Mouse (Mus musculus): Measurements from ENCODE around the gene Prkn.

The Prkn gene

DNA sequence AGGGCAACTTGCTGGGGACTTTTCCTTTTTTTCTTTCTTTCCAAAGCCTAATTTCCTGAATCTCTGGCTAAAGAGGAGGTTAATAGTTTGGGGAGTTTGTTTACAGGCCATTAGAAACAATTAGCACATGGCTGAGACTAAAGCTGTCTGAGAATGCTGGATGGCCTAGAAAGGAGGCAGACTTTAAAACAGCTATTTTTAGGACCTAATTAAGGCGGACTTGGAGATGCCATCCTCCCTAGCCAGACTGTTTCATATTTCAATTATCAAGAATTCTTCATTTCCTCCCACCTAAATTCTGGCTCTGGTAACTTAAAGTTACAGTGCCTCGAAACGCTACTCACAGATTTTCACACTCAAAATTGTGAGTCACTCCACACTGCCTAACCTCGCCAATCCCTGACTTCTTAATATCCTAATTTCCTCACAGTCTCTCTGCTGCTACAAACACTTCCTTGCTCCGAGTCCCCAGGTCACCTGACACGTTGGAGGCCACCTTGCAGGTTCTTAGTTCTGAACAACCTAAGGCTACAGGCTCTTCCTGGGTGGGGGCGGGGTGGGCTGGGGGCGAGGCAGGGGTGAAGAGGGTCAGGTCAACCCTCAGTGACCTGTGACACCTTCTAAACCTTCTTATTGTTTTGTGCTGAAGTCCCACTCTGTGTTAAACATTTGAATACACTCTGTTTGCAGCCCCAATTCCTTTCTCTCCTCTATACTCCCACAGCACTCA is 674.0 kb downstream of the Prkn start:
- no peak for DNase-seq (ENCODE audit: low read depth in 1 of 2, low spot score in 2 of 2)

DNA sequence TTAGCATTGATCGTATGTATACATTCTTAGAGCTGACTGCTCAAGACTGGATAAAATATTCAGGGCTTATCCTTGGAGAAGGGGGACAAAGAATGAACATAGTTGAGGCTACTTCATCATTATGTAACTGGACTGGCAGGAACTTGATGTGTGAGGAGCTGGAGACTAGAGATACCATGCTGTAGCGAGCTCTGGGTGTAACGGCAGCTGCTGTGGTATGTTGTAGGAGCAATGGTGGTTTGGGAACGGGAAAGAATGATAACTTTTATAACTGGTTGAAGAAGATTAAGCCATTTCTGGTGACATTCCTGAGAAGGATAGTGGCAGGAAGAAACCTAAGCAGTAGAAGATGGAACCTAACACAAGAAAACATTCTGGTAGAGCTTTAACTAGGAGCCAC is 675.4 kb downstream of the Prkn start:
- no peak for DNase-seq (ENCODE audit: low read depth in 1 of 2, low spot score in 2 of 2)

DNA sequence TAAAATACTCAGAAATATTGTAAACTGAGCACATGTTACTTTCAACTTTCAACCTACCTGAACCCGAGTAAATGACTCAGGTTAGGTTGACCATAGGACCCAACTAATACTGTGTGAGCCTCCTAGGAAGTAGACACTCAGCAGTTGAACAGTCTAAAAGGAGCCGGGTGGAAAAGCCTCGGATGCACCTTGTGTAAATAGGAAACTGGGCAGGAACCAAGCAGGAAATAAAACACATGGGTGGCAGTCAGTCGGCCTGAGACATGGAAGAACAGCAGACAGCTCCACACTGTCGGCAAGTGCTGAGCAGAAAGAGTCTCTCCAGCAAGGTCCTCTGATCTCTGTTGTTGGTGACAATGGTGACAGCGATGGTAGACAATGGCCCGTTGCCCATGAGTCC is 676.0 kb downstream of the Prkn start:
- no peak for DNase-seq (ENCODE audit: low read depth in 1 of 2, low spot score in 2 of 2)

DNA sequence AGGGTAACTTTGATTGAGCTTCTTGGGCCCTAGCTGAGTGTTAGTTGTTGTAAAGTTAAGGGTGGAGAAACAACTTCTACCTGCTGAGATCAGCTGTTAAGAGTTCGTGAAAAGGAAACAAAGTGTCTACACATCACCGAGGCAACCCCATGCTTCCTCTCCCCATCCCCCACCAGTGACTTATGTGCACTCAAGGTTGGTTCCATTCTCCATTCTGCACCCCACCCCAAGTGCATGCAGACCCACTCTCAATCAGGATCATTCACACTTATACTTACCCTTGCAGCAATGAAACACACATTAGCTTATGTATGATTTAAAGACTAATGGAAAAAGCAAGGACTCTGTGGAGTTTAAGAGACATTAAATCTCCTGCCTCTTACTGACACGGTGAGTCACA is 691.9 kb downstream of the Prkn start:
- DNase-seq (ENCODE audit: low read depth in 1 of 2, low spot score in 2 of 2), result no peak

DNA sequence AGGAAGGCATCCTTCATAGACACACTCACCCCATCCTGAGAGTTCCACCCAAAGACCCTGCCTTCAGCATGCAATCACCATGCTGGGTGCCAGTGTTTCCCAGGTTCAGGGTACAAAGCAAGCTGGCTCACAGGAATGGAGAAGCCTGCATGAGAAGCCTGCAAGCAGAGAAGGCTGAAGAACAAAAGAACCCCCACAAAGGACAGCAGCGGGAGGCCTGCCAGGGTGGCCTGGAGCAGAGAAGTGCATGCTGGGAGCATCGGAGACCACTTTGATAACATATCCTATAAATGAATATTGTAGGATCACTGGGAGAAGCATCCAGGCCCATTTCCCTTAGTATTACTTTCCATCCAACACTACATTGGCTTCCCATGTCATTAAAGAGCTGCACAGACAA is 692.6 kb downstream of the Prkn start:
- DNase-seq (ENCODE audit: low read depth in 1 of 2, low spot score in 2 of 2), result no peak

GRCm38 (mm10) chr17:11533835-11534234 is 693.7 kb downstream of the Prkn start:
- DNase-seq (ENCODE audit: low read depth in 1 of 2, low spot score in 2 of 2), result no peak

DNA sequence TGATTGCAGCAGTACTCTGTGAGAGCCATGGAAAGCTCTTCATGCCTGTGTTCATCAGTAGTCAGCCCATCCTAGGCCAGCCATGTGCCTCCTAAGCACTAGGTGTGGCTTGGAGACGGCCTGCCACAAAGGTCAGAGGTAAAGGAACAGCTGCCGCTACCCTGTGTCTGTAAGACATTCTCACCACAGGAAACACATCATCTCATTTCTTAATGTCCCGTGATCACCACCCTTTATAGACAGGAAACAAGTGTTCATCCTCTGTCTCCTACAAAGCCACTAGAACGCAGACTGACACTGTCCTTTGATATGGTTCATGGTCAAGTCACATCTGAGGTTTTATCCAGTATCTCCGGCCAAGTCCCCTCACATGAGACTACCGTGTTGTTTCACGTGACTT is 698.6 kb downstream of the Prkn start:
- no peak for DNase-seq (ENCODE audit: low read depth in 1 of 2, low spot score in 2 of 2)

DNA sequence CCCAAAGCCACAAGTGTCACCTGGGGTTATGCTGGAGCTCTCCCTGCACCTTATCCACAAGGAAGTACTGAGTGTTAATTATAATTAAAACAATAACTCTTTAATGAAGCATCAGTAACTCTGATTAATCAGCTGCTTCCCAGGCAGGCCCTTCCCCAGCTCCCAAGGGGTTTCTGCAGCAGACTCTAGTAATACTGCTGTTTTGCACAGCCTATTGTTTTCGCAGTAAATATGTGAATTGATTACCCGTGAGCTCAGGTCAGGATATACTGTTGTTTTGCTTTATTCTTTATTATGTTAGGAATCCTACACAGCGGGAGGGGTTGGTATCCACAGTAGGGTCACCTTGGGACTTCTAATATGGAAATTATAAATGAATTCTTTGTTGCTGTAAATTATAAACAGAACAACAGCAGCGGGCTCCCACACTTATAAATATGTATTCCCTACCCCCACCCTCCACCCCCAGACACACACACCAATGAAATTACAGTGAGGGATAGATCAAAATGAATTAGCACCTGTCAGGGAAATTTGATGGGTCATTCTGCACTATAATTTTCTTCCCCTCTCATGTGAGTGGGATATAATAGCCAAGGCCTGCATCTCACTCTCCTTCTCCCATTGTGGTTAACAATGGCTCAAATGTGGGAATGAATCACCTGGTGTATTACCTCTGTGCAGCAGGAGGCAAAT is 701.9 kb downstream of the Prkn start:
- DNase-seq (ENCODE audit: low read depth in 1 of 2, low spot score in 2 of 2), result no peak

DNA sequence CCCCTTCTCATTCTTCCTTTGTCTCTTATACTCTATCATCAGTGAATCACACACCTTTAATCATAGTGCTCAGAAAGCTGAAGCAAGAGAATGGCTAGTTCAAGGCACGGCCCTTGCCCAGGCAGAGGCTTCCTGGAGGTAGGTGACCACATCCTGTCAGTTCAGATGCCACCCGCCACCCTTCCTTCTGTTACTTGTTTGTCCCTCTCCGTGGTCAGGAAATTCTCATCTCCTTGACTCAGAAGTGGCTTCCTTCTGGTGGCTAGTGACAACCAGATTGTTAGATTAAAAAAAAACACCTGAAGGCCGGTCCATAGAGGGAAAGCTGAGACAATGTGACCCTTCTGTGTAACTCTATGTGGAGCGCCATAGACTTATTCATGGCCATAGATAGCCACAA is 710.4 kb downstream of the Prkn start:
- no peak for DNase-seq (ENCODE audit: low read depth in 1 of 2, low spot score in 2 of 2)

DNA sequence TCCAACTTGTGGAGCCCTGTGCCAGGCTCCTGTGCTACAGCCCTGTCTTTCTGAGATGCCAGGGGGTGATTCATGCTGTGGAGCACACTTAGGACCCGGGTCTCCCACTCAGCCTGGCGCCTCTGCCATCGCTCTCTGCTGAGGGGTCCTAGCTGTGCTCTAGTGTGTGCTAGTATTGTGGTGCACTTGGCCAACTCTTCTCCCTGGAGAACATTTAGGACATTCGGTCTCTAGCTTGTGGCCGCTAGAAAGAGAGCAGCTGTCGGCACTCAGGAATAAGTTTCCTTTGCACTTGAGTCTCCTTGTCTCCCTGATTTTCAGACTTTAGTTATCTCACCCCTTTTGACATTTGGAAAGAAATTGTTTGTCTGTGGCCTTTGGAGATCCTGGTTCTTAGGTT is 725.5 kb downstream of the Prkn start:
- DNase-seq (ENCODE audit: low read depth in 1 of 2, low spot score in 2 of 2), result no peak

- no peak for DNase-seq (ENCODE audit: low read depth in 1 of 2, low spot score in 2 of 2)
Measured at GRCm38 (mm10) chr17:11570392-11570791, 730.2 kb downstream of the Prkn start.

DNA sequence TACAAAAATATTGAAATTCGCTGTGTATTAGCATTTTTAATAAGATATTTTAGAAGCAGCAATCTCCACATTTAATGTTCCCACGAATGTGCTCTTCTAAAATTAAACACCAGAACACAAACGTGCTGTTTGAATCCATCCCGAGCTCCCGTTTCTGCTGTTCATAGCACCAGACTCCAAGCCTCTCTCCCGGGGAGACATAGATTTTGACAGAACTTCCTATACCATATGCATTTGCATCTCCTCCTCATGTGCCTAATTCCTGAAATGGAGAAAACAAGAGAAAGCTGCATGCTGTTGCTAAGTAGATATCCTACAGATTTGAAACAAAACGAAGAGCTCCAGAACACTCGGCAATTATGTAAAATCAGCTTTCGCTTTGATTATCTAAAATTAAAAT is 733.5 kb downstream of the Prkn start:
- DNase-seq (ENCODE audit: low read depth in 1 of 2, low spot score in 2 of 2), result no peak

- no peak for DNase-seq (ENCODE audit: low read depth in 1 of 2, low spot score in 2 of 2)
Measured at GRCm38 (mm10) chr17:11585491-11585890, 745.3 kb downstream of the Prkn start.

DNA sequence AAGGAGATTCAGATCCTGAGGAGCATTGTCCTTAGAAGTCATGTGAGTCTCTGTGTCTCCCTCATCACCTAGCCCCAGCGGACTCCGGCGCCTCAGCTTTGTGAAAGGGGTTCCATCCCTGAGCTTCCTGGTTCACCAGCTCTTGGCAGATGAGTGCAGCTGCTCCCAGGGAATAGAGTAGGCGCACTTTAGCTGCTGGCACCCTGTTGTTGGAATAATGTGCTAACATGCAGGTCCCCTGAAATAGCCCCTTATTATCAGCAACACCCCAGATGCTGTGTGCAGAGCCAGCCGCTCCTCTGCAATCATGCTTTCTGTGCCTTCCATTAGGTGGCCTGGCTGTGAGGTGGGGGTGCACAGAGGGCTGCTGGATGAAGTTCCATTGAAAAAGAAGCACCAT is 767.7 kb downstream of the Prkn start:
- no peak for DNase-seq (ENCODE audit: low read depth in 1 of 2, low spot score in 2 of 2)

DNA sequence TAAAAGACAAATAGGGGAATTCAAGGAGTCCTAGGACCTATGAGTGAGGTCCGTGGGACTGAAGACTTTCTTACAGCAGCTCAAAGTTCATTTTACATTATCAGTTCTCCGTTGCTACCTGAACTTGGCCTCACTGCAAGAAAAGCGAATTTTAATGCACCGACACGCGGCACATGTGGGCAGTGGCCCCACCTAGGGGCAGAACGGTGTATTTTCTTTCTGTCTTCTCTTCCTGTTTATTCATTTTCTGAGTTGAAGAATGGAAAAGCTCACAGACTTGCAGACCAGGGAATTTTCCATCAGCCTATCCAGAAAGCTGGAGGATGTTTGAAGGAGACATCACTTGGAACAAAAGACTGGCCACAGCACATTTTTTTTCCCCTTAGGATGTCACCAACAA is 771.3 kb downstream of the Prkn start:
- DNase-seq (ENCODE audit: low read depth in 1 of 2, low spot score in 2 of 2), result no peak

- DNase-seq (ENCODE audit: low read depth in 1 of 2, low spot score in 2 of 2), result peak; percentile 23 to 30
Measured at GRCm38 (mm10) chr17:11612801-11613531, 772.8 kb downstream of the Prkn start.

DNA sequence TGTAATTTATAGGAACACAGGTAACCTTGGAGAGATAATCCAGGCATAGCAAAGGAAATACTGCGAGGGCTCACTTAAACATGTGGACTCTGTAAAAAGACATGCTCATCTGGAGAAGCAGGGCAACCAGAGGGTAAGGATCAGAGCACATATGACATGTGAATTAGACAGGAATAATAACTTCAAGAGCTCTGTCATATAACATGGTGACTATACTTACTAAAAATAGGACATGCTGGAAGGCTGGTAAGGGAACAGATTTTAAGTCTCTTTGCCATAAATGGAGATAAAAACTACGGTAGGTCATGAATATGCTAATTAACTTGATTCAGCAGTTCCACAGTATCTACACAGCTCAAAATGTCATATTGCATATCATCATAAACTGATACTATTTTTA is 777.4 kb downstream of the Prkn start:
- DNase-seq (ENCODE audit: low read depth in 1 of 2, low spot score in 2 of 2), result no peak

GRCm38 (mm10) chr17:11618886-11619590 is 778.9 kb downstream of the Prkn start:
- DNase-seq (ENCODE audit: low read depth in 1 of 2, low spot score in 2 of 2), result no peak

GRCm38 (mm10) chr17:11620770-11621169 is 780.6 kb downstream of the Prkn start:
- no peak for DNase-seq (ENCODE audit: low read depth in 1 of 2, low spot score in 2 of 2)

DNA sequence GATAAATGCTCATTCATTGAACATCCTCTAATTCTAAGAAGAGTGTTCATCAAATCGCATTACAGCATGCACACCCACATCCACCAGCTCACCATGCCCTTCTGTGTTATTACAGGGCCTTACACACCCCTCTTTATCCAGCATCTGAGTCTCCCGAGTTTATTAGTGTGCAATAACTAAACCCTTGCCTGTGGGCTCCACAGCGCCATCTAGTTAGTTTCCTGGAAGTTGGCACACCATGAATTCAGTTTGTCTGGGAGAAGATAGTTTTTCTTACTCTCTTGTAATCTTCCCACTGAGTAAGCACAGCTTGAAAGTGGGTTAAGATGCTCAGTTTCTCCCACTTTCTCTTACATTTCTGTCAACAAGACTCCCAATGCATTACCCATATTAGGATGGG is 781.3 kb downstream of the Prkn start:
- no peak for DNase-seq (ENCODE audit: low read depth in 1 of 2, low spot score in 2 of 2)

DNA sequence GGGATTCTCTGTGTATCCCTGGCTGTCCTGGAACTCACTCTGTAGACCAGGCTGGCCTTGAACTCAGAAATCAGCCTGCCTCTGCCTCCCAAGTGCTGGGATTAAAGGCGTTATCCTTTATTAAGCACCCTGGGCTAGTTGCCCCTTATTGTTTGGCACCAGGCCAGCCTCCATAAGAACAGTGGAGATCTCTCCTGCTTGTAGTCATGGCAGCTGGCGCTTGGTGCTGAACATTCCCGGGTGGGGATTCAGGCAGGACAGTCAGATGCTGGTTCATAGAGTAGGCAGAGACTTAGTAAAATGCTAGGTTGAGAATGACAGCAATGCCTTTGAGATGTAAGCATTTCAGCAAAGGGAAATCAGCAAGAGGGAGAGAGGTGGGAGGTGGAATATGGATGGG is 786.1 kb downstream of the Prkn start:
- DNase-seq (ENCODE audit: low read depth in 1 of 2, low spot score in 2 of 2), result no peak

DNA sequence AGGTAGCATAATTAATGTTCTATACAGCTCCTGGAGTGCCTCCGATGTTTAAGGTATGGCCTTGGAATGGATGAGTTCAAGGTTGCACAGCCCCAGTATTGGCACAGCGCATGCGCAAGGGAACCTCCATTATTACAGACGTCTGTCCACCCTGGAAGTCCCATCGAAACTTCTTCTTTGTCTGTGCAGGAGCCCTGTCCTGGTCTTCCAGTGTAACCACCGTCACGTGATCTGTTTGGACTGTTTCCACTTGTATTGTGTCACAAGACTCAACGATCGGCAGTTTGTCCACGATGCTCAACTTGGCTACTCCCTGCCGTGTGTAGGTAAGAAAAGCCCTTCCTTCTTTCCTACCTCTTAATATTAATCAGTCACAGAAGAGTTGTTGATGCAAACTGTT is 794.9 kb downstream of the Prkn start:
- DNase-seq (ENCODE audit: low read depth in 1 of 2, low spot score in 2 of 2), result no peak

Data from monocyte, adult 2 months (primary cell).